Mouse (Mus musculus) erythroblast, embryonic 14.5 days (primary cell): Measurements from ENCODE around the gene Tet1.

ENCODE experiments used
- GATA1 ChIP-seq: IDR thresholded peaks from 2 replicates; pipeline ENCODE4 v1.6.1; 2012; ENCODE audit warnings: low read length, inconsistent platforms, mixed read lengths
- TAL1 ChIP-seq: IDR thresholded peaks from 3 replicates; pipeline ENCODE4 v1.6.1; 2012; ENCODE audit warnings: low read length, inconsistent platforms, mixed read lengths

GRCm38 (mm10) chr10:62847069-62847626 lies 61.6 kb downstream of the Tet1 start:
- TF ChIP-seq TAL1: no peak
- no peak for TF ChIP-seq GATA1
